ENCODE assay signal across 9 mouse cellular contexts in genomic region chr3:107986041-107986562, GRCm38 (mm10). TPM values are rescaled to one million over a fixed set of nuclear protein-coding genes. Genes with fewer than 3 reads are reported as not detected.
DNase-seq lines count a peak whose midpoint lies in the region; ATAC-seq and TF ChIP-seq lines count a peak whose summit lies in the region.
"Had no signal": no experiment of that assay in that cellular context is flagged by ENCODE, and none has a peak within 500 bp of the region (broad histone marks: within the 10 kb centered on the region; RNA-seq: fewer than 3 reads in every experiment).

TSS of gene Gstm2 (minus strand) at chr3:107986453.

- H3ac ChIP-seq in C2C12 (ENCODE audit: control insufficient read depth, insufficient read length, low read depth), result no peak within 1 kb of the TSS

- DNase-seq in adipocyte (ENCODE audit: low spot score), result peak; percentile 89
- peak; percentile 28 for DNase-seq in gastrocnemius, postnatal 10 days
- DNase-seq in kidney, adult 11 months, result peak; percentile 76
- DNase-seq in lung, embryonic 14.5 days, result peak; percentile 86
- DNase-seq in urinary bladder, postnatal 4 days (ENCODE audit: low spot score in 2 of 2), result peak; percentile 51 to 60
- DNase-seq in cerebellum, adult 2 months, result no peak

- TF ChIP-seq CTCF in C2C12 (IDR thresholded peaks at IDR 0.05; ENCODE audit: control insufficient read depth, insufficient read depth, insufficient read length), result no peak
- no peak for TF ChIP-seq CTCF in lung, embryonic 14.5 days (IDR thresholded peaks at IDR 0.05; ENCODE audit: low read depth)
- TF ChIP-seq CTCF in cerebellum, adult 2 months (IDR thresholded peaks at IDR 0.05; ENCODE audit: borderline replicate concordance, insufficient read depth, low read depth, low read length), result no peak

- H3K79me3 ChIP-seq in C2C12 (ENCODE audit: low read depth), result no peaks in the 10 kb centered on the region

- peak; percentile 99 for ATAC-seq in lung, embryonic 14.5 days (ENCODE audit: insufficient read depth)
- ATAC-seq in granulocyte monocyte progenitor cell, adult 5-6 weeks (replicated peaks; ENCODE audit: poor library complexity, severe bottlenecking), result no peak

- H3K36me3 ChIP-seq in C2C12 (ENCODE audit: control insufficient read depth, insufficient read depth), result no peaks in the 10 kb centered on the region
- no peaks in the 10 kb centered on the region for H3K36me3 ChIP-seq in lung, embryonic 14.5 days (ENCODE audit: insufficient read depth)

- H3K9ac ChIP-seq in lung, embryonic 14.5 days, result peak within 1 kb of the TSS; percentile 30; the same call in 1 of the 2 replicates

- H3K4me3 ChIP-seq in C2C12 (ENCODE audit: insufficient read depth, poor library complexity, severe bottlenecking), result no peak within 1 kb of the TSS
- H3K4me3 ChIP-seq in lung, embryonic 14.5 days (ENCODE audit: low read depth, low read length), result peak within 1 kb of the TSS; percentile 23
- no peak within 1 kb of the TSS for H3K4me3 ChIP-seq in cerebellum, adult 2 months (replicated peaks; ENCODE audit: insufficient read depth, low read depth, low read length)
- H3K4me3 ChIP-seq: erythroblast, embryonic 14.5 days had no signal

- peak within 1 kb of the TSS; percentile 51 for H3K4me2 ChIP-seq in lung, embryonic 14.5 days

- peaks cover 16% of the 10 kb centered on the region for H3K27me3 ChIP-seq in C2C12 (ENCODE audit: control insufficient read depth, insufficient read depth, insufficient read length)
- no peaks in the 10 kb centered on the region for H3K27me3 ChIP-seq in lung, embryonic 14.5 days (ENCODE audit: insufficient read depth, low read length)
- H3K27me3 ChIP-seq in cerebellum, adult 2 months (ENCODE audit: control insufficient read depth, insufficient read depth, low read length), result no peaks in the 10 kb centered on the region

- H3K4me1 ChIP-seq in lung, embryonic 14.5 days (ENCODE audit: insufficient read depth), result 0 out of 2 replicates have a peak, but pooled peaks cover 3% of the 10 kb centered on the region
- no peaks in the 10 kb centered on the region for H3K4me1 ChIP-seq in cerebellum, adult 2 months (ENCODE audit: control insufficient read depth, insufficient read depth, low read length)

- no peak for TF ChIP-seq POLR2A in cerebellum, adult 2 months (IDR thresholded peaks at IDR 0.05; ENCODE audit: borderline replicate concordance, insufficient read depth, low read length)

- peak within 1 kb of the TSS; percentile 10 for H3K27ac ChIP-seq in lung, embryonic 14.5 days (ENCODE audit: low read depth)
- H3K27ac ChIP-seq in cerebellum, adult 2 months (ENCODE audit: insufficient read depth, low read length), result no peak within 1 kb of the TSS

- no peaks in the 10 kb centered on the region for H3K79me2 ChIP-seq in C2C12 (ENCODE audit: control insufficient read depth, insufficient read depth)

- H3K9me3 ChIP-seq in lung, embryonic 14.5 days (ENCODE audit: low read depth, low read length), result no peaks in the 10 kb centered on the region

- 16% methylated on average over 8 of the region's 8 CpGs for WGBS in lung, embryonic 14.5 days
- 50% methylated on average over 8 of the region's 8 CpGs for WGBS in cerebellum, adult 2 months

TF ChIP-seq in C2C12, 6 proteins besides CTCF, POLR2A, EP300 and RAD21:
- no peak for TF ChIP-seq FOSL1 (IDR thresholded peaks at IDR 0.05; ENCODE audit: insufficient read depth, low read length, poor library complexity, severe bottlenecking)
- TF ChIP-seq CEBPB (IDR thresholded peaks at IDR 0.05; ENCODE audit: low read depth), result peak; percentile 9

RNA-seq across cellular contexts. Expression of gene Gstm2, which starts in this region (rescaled TPM):
- polyA plus RNA-seq in C2C12 (2012; fragmentation: generic; extraction: Trizol), result 7.7 TPM
- 10 to 100 TPM; 33.3 to 39.0 TPM for total RNA-seq in gastrocnemius, postnatal 10 days (2021)
- 103 and 116 TPM in 2 replicates for polyA plus RNA-seq in lung, embryonic 14.5 days (2014; fragmentation: Nextera tagmentation; extraction: Ambion mirVana)
- polyA plus RNA-seq in cerebellum, adult 2 months (2012; rRNA removed), result 3.9 and 5.7 TPM in 2 replicates
- total RNA-seq in granulocyte monocyte progenitor cell, adult 5-6 weeks (2014; fragmentation: Nextera tagmentation), result 2.2 and 6.2 TPM in 2 replicates
- total RNA-seq in granulocyte monocyte progenitor cell, adult 5-6 weeks (2017), result 4.3 and 5.6 TPM in 2 replicates
- polyA plus RNA-seq: erythroblast, embryonic 14.5 days had no signal

Comparison
In these comparisons a context has a peak if more than half of its experiments do, and no peak if none do; other contexts are left out.
1. RNA of gene Gstm2 (total RNA-seq): 33.3 to 39.0 TPM in gastrocnemius, postnatal 10 days; 2.2 to 6.2 TPM in granulocyte monocyte progenitor cell, adult 5-6 weeks; every median in the first group is over 4 times any median in the second.
2. RNA of gene Gstm2 (polyA plus RNA-seq): 103 to 116 TPM in lung, embryonic 14.5 days; 7.7 TPM in C2C12 (single experiment) and 3.9 to 5.7 TPM in cerebellum, adult 2 months; every median in the first group is over 10 times any median in the second.
3. DNase-seq: peak in adipocyte (single experiment), gastrocnemius, postnatal 10 days (single experiment), kidney, adult 11 months (single experiment), lung, embryonic 14.5 days (single experiment) and urinary bladder, postnatal 4 days (2 of 2); none in cerebellum, adult 2 months (0 of 2).